Mouse (Mus musculus): ENCODE results near the gene Txndc2. TPM values are rescaled to one million over a fixed set of nuclear protein-coding genes. Genes with fewer than 3 reads are reported as not detected.

The Txndc2 gene
- not detected for total RNA-seq (2023)

DNA sequence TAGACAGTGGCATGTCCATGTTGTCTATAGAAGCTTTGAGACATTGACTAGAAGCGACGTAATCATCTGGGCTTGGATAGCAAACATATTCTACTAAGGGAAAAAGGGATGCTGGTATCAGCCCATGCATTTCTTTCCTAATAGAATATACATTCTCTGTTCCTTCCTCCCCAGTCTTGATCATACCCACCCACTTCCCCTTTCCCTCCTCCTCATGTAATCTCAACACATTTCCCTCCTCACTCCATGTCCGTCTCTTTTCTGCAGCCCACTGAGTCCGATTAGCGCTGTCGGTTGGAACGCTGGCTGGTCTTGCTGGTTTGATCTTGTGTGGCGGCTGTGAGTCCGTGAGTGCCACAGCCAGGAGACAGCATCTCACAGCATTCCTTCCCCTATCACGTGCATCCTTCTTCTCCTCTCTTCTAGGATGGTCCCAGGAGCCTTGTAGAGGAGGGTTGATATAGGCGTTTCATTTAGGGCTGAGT is at the start of gene Txndc2:
Gene Txndc2, minus strand, starts transcription at position 435 of the 485 bp plus-strand sequence.

DNA sequence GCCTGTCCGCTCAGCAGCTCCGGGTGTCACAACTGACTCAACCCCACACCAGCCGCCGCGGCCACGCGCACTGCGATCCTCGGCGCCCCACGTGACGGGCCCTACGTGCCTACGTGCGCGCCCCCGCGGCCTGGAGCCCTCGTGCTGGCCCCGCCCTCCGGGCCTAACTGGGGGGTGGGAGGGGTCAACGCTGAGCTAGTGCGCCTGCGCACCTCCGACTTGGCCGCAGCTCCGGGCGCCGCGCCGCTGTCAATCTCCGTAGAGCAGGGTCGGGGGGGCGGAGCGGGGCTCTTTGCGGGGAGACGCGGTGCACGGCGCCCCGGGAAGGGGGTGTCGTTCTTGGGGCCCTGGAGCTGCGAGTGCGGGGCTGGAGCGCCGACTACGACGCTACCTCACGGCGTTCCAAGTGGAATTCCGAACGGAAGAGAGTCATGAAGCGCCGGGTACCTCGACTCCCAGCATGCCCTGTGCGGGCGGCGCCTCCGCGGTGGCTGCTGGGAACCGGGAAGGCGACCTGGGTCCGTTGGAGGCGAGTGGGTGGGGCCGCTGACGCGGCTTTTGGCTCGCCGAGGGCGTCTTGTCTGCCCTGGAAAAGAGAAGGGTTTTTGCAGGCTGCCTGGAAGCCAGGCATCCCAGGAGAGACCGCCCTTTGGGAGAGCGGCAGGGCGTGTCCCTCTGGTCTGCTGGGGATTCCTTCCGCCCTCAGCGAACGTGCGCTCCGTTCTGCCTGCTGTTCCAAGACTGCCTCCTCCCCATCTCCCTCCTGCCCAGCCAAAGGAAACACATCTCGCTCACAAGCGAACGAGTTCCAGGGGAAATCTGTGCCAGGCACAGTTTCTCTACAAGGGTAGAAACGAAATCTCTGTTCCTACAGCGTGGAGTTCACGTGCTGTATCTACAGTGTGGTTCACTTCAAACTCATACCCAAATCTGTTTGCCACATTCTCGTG is 28.2 kb downstream of the Txndc2 start, which contains the start of gene Vapa:
Gene Vapa, minus strand, starts transcription at position 93 of the 950 bp plus-strand sequence.

Other genes with a start within 250 kb of the Txndc2 start
- gene Tmem232, start 101.4 kb downstream of the Txndc2 start, total RNA-seq (2023) = not detected
- gene Vapa, start 28.6 kb downstream of the Txndc2 start, total RNA-seq (2023) = 77.6 TPM
- gene Rab31, start 130.6 kb upstream of the Txndc2 start, total RNA-seq (2023) = 2.9 TPM
- 54.5 TPM for gene Ppp4r1, start 140.4 kb upstream of the Txndc2 start, total RNA-seq (2023)
- gene Ralbp1, start 243.6 kb upstream of the Txndc2 start, total RNA-seq (2023) = 29.7 TPM